Mouse (Mus musculus) kidney, adult 9 months (tissue): ENCODE results near the gene Tmem189.
"Not testable (repeated sequence)": the region's sequence is repeated elsewhere in the genome, so short reads cannot be mapped to it uniquely, and the experiment has no call there.

Experiments
- DNase-seq: peaks from one replicate; pipeline ENCODE4 v3.0.0; 2022

The Tmem189 gene

GRCm38 (mm10) chr2:167646411-167646810, 43.2 kb downstream of the Tmem189 start:
- DNase-seq, result no peak

- not testable (repeated sequence) for DNase-seq
Measured at GRCm38 (mm10) chr2:167643356-167644052, 46.1 kb downstream of the Tmem189 start.

GRCm38 (mm10) chr2:167642164-167642563, 47.5 kb downstream of the Tmem189 start:
- DNase-seq, result peak; percentile 55

GRCm38 (mm10) chr2:167641337-167641736, 48.3 kb downstream of the Tmem189 start:
- peak; percentile 87 for DNase-seq

- DNase-seq, result peak; percentile 57
Measured at GRCm38 (mm10) chr2:167640279-167640678, 49.3 kb downstream of the Tmem189 start.

- DNase-seq, result no peak
Measured at GRCm38 (mm10) chr2:167634865-167635512, 54.6 kb downstream of the Tmem189 start.

GRCm38 (mm10) chr2:167634338-167634770, 55.3 kb downstream of the Tmem189 start:
- DNase-seq, result peak; percentile 98

- DNase-seq, result no peak
Measured at GRCm38 (mm10) chr2:167633537-167633872, 56.1 kb downstream of the Tmem189 start.

GRCm38 (mm10) chr2:167632731-167633536, 56.7 kb downstream of the Tmem189 start:
- no peak for DNase-seq

GRCm38 (mm10) chr2:167631591-167632448, 57.8 kb downstream of the Tmem189 start, which contains the start of gene Ube2v1:
Ube2v1 (minus strand) TSS chr2:167632095.
- peak; percentile 98 for DNase-seq

- DNase-seq, result no peak
Measured at GRCm38 (mm10) chr2:167631181-167631590, 58.4 kb downstream of the Tmem189 start.

- DNase-seq, result no peak
Measured at GRCm38 (mm10) chr2:167630421-167630820, 59.2 kb downstream of the Tmem189 start.

GRCm38 (mm10) chr2:167629665-167630209, 59.9 kb downstream of the Tmem189 start:
- no peak for DNase-seq

GRCm38 (mm10) chr2:167628872-167629271, 60.8 kb downstream of the Tmem189 start:
- peak; percentile 59 for DNase-seq

GRCm38 (mm10) chr2:167627019-167627418, 62.6 kb downstream of the Tmem189 start:
- no peak for DNase-seq

GRCm38 (mm10) chr2:167625670-167626069, 64.0 kb downstream of the Tmem189 start:
- DNase-seq, result no peak

GRCm38 (mm10) chr2:167624368-167625075, 65.1 kb downstream of the Tmem189 start:
- DNase-seq, result no peak

GRCm38 (mm10) chr2:167622965-167623364, 66.7 kb downstream of the Tmem189 start:
- no peak for DNase-seq

GRCm38 (mm10) chr2:167622352-167622751, 67.3 kb downstream of the Tmem189 start:
- DNase-seq, result peak; percentile 54

GRCm38 (mm10) chr2:167621255-167622087, 68.2 kb downstream of the Tmem189 start:
- DNase-seq, result no peak

GRCm38 (mm10) chr2:167617472-167617871, 72.2 kb downstream of the Tmem189 start:
- no peak for DNase-seq
